Mouse (Mus musculus) heart, embryonic 16.5 days (tissue): ENCODE measurements at regions not wholly inside any gene's neighbourhood (a gene's known extent, or its start where the extent isn't known, plus 50 kb on each side); places are given as distances from the start of the nearest gene placed in this dataset.

Experiments
- ATAC-seq: fragments of 200-750 bp; cut with Nextera tagmentation; replicated peaks from 2 replicates; pipeline ENCODE4 v1.8.0; 2017; ENCODE audit warnings: moderate number of reproducible peaks; ENCODE audit not compliant: insufficient read depth, low FRiP score; ENCODE audit errors: extremely low read depth
- H3K27ac ChIP-seq: fragments of 300-500 bp; sonication (generic); 2 replicates; pipeline ENCODE4 v1.5.1; 2014; ENCODE audit warnings: mild to moderate bottlenecking, low read length, control low read depth, moderate library complexity
- H3K27me3 ChIP-seq: fragments of 300-500 bp; sonication (generic); 2 replicates; pipeline ENCODE4 v1.6.1; 2014; ENCODE audit warnings: low read length, mixed read lengths; ENCODE audit not compliant: control insufficient read depth, insufficient read depth
- H3K36me3 ChIP-seq: fragments of 300-500 bp; sonication (generic); 2 replicates; pipeline ENCODE4 v1.6.1; 2014; ENCODE audit not compliant: control insufficient read depth, insufficient read depth
- H3K4me1 ChIP-seq: fragments of 300-500 bp; sonication (generic); 2 replicates; pipeline ENCODE4 v1.6.1; 2014; ENCODE audit warnings: low read length, mixed read lengths; ENCODE audit not compliant: control insufficient read depth, insufficient read depth
- H3K4me2 ChIP-seq: fragments of 300-500 bp; sonication (generic); 2 replicates; pipeline ENCODE4 v1.6.1; 2014; ENCODE audit warnings: low read depth, mild to moderate bottlenecking, control low read depth, low read length
- H3K4me3 ChIP-seq: fragments of 300-500 bp; sonication (generic); 2 replicates; pipeline ENCODE4 v1.5.1; 2014; ENCODE audit warnings: mild to moderate bottlenecking, control low read depth, low read length
- H3K9ac ChIP-seq: fragments of 300-500 bp; sonication (generic); 2 replicates; pipeline ENCODE4 v1.6.1; 2014; ENCODE audit warnings: low read length, control low read depth
- H3K9me3 ChIP-seq: fragments of 300-500 bp; sonication (generic); replicated peaks from 2 replicates; pipeline ENCODE4 v1.6.1; 2016; ENCODE audit warnings: low read length; ENCODE audit not compliant: control insufficient read depth
- WGBS: fragments of 180-500 bp; shearing (Covaris S2); extraction: QIAGEN DNeasy Blood & Tissue Kit; methylation state at CpG from one replicate; pipeline ENCODE4 v1.1.7; 2014; 5-methylcytosine and 5-hydroxymethylcytosine counted together

DNA sequence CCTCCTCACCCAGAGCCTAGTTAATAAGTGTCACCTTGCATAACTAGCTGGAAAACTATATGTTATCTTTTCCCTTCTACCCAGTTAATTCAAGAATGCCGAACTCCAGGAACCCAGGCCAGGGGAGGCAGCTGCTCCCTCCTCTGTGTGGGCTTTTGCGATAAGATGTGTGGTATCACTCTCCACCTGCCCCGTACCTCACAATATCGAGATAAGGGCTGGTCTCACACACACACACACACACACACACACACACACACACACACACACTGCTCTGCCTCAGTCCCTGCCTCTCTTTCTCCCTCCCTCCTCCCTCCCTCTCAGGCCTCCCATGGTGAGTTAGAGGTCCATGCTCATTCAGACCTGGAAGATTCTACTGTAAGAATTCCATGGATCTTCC lies 127.1 kb downstream of the Slc38a4 start:
- Histone ChIP-seq H3K4me1 (no peaks in the 10 kb centered on the region), H3K27me3 (no peaks in the 10 kb centered on the region), H3K36me3 (no peaks in the 10 kb centered on the region), H3K4me2 (no peak overlapping the region), H3K4me3 (no peak overlapping the region), H3K27ac (no peak overlapping the region), H3K9me3 (no peaks in the 10 kb centered on the region), H3K9ac (no peak overlapping the region)
- no peak for ATAC-seq
- WGBS, result 37% methylated on average over 4 of the region's 4 CpGs

DNA sequence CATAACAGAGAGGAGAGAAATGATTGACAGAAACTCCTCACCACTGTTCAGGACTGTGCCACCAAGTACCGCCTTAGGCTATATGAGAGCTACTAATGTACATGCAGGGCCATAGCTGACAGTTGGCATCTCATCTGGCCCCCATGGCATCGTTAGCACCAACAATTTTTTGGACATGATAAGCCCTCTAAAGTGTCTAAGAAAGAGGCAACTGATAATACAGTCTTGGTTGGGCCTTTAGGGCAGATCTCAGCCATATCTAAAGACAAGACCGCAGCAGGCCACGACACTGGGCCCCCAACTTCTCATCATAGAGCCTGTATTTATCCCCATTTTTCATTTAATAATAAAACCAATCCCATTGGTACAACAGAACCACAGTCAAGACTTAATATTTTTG lies 128.1 kb downstream of the Slc38a4 start:
- Histone ChIP-seq H3K4me2 (no peak overlapping the region), H3K9me3 (no peaks in the 10 kb centered on the region), H3K27ac (no peak overlapping the region), H3K4me1 (no peaks in the 10 kb centered on the region), H3K27me3 (no peaks in the 10 kb centered on the region), H3K9ac (no peak overlapping the region), H3K4me3 (no peak overlapping the region), H3K36me3 (no peaks in the 10 kb centered on the region)
- ATAC-seq, result no peak
- WGBS, result 87% methylated on average over 4 of the region's 4 CpGs

DNA sequence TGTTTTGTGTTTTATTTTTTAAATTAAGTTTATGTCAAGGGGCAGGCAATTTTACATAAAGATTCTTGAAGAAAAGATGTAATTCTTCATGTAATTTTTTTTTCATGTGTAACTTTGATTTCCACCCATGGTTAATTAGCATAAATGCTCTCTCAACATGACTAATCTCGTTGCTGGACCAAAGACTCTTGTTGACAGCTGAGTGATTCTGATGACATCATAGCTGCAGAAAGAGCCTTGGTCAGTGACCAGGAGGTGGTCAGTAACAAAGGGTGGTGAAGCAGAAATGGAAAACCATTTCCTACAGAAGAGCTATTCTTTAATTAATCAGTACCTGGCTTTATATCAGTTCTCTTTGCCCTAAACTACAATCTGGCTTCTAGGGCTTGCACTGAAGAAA lies 129.1 kb downstream of the Slc38a4 start:
- ATAC-seq, result no peak
- H3K36me3 ChIP-seq, result no peaks in the 10 kb centered on the region
- 33% methylated on average over 1 of the region's 1 CpGs for WGBS
- H3K27me3 ChIP-seq, result no peaks in the 10 kb centered on the region
- H3K9me3 ChIP-seq, result no peaks in the 10 kb centered on the region
- H3K4me3 ChIP-seq, result no peak overlapping the region
- H3K27ac ChIP-seq, result no peak overlapping the region
- H3K9ac ChIP-seq, result no peak overlapping the region
- H3K4me1 ChIP-seq, result no peaks in the 10 kb centered on the region
- H3K4me2 ChIP-seq, result no peak overlapping the region

DNA sequence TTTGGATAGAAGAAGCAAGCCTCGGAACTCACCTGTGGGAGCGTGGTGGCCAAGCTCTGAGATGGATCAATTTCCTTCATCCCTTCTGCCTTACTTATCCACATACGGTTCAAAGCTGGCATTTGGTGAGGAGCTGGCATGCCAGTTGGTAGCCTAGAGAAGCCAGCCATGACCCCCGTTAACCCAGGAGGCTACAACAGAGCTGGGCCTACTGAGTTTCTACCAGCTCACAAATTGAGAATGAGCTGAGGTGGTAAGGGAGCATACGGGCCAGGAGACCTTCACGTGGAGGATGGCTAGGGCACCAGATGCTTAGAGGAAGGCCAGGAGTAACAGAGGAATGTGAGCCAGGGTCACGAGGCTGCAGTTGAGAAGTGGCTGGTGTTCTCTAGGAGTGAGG lies 139.2 kb downstream of the Slc38a4 start:
- no peak for ATAC-seq
- Histone ChIP-seq H3K9me3 (no peaks in the 10 kb centered on the region), H3K4me1 (peaks cover 10% of the 10 kb centered on the region; the same call in 1 of the 2 replicates), H3K36me3 (no peaks in the 10 kb centered on the region), H3K27me3 (no peaks in the 10 kb centered on the region), H3K27ac (no peak overlapping the region), H3K9ac (no peak overlapping the region), H3K4me2 (no peak overlapping the region), H3K4me3 (no peak overlapping the region)
- 84% methylated on average over 7 of the region's 7 CpGs for WGBS

DNA sequence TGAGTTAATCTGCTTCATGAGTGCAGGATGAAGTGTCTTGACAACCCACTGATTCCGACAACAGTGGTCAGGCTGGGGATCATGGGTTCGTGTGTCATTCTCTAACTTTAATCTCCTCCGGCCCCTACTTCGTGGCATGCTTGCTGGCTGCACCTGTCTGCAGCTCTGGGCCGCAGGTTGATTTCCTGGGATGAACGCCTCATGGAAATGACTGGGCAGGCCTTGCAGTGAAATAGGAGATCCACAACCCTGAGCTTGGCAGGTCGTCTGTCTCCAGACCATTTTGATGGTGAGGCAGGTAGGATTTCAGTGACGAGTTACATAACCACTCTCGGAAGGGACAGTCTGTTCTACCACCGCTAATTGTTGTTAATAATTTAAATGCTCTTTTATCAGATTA lies 140.2 kb downstream of the Slc38a4 start:
- no peak for ATAC-seq

DNA sequence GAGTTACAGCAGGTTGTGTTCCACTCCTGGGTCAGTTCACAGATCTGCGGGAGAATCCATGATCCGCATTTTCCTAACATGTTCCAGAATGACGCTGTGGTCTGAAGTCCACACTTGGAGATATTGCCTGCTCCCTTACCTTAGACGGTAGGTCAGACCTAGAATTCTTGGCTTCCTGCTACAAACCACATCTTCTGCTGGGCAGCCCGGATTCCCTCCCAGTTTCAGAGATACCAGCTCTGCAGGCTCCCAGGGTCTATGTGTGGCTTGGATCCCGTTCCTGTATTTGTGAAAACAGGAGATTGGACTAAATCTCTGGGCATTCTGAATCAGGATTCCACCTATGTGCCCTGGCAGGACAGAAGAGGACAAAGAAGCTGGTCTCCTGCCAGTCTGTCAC lies 140.8 kb downstream of the Slc38a4 start:
- WGBS, result 79% methylated on average over 6 of the region's 6 CpGs
- H3K36me3 ChIP-seq, result no peaks in the 10 kb centered on the region
- H3K4me1 ChIP-seq, result peaks cover 10% of the 10 kb centered on the region; the same call in 1 of the 2 replicates
- H3K4me3 ChIP-seq, result no peak overlapping the region
- H3K9me3 ChIP-seq, result no peaks in the 10 kb centered on the region
- H3K27ac ChIP-seq, result no peak overlapping the region
- no peaks in the 10 kb centered on the region for H3K27me3 ChIP-seq
- no peak overlapping the region for H3K4me2 ChIP-seq
- no peak overlapping the region for H3K9ac ChIP-seq
- ATAC-seq, result no peak

More for the DNA sequence above, 140.2 kb downstream of the Slc38a4 start:
- Histone ChIP-seq H3K27me3 (no peaks in the 10 kb centered on the region), H3K36me3 (no peaks in the 10 kb centered on the region), H3K27ac (no peak overlapping the region), H3K4me3 (no peak overlapping the region), H3K4me1 (peaks cover 10% of the 10 kb centered on the region; the same call in 1 of the 2 replicates), H3K9me3 (no peaks in the 10 kb centered on the region), H3K4me2 (no peak overlapping the region), H3K9ac (no peak overlapping the region)
- WGBS, result 60% methylated on average over 10 of the region's 10 CpGs

DNA sequence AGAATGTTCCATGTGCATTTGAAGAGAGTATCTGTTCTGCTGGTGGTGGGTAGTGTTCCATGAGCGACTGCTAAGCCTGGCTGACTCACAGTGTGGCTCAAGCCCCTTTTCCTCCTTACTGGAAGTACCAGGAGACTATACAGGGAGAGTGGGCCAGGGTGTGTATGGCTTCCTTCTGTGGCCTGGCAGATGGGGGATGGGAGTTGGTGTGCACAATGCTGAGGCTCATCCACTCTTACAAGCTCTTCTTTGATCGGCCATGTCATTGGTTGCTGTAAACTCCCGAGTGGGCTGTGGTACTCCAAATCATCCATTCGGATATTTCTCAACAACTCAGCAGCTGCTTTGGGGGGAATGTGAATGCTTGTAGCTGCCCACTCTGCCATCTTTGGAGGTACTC lies 150.2 kb downstream of the Slc38a4 start:
- no peak for ATAC-seq
- no peaks in the 10 kb centered on the region for H3K9me3 ChIP-seq

DNA sequence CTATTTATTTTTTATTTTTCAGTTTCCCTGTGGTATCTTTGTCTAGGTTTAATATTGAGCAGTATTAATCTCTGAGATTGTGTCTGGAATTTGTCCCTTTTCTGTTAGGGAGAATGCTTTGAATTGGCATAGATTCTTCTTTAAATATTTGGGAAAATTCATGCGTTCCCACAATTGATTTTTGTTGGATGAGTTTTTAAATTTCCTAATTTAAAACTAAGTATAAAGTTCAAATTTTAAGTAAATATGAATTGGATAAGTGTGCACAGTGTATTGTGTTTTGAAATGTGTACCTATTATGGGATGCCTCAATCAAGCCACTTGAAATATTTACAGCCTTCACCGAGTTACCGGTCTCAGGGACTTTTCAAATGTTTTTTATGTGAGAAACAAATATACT lies 152.3 kb downstream of the Slc38a4 start:
- 89% methylated on average over 3 of the region's 3 CpGs for WGBS
- Histone ChIP-seq H3K9ac (no peak overlapping the region), H3K4me3 (no peak overlapping the region), H3K27ac (no peak overlapping the region), H3K4me1 (no peaks in the 10 kb centered on the region), H3K27me3 (no peaks in the 10 kb centered on the region), H3K4me2 (no peak overlapping the region), H3K36me3 (no peaks in the 10 kb centered on the region), H3K9me3 (no peaks in the 10 kb centered on the region)
- ATAC-seq, result no peak

More for the DNA sequence above, 150.2 kb downstream of the Slc38a4 start:
- 91% methylated on average over 4 of the region's 4 CpGs for WGBS
- H3K4me1 ChIP-seq, result no peaks in the 10 kb centered on the region
- H3K36me3 ChIP-seq, result no peaks in the 10 kb centered on the region
- H3K4me3 ChIP-seq, result no peak overlapping the region
- H3K9ac ChIP-seq, result no peak overlapping the region
- no peak overlapping the region for H3K27ac ChIP-seq
- no peaks in the 10 kb centered on the region for H3K27me3 ChIP-seq
- H3K4me2 ChIP-seq, result no peak overlapping the region

DNA sequence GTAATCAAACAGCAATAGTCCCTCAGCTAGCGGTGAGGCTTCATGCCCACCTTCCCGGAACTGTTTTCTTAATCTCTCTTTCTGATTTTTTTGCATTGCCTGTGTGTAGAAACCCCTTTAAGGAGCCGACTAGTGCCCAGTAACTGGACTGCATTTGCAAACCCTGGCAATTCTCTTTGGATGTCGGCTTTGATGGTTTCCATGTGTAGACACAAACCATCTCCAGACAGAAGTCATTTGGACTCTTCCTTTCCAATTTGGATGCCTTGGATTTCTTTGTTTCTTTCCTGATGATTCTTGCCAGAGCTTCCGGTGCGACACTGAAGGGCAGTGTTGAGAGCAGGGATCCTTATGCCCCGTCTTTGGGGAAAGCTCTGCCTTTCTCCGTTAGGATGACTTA lies 153.0 kb downstream of the Slc38a4 start:
- H3K27me3 ChIP-seq, result no peaks in the 10 kb centered on the region
- 82% methylated on average over 8 of the region's 8 CpGs for WGBS
- H3K4me1 ChIP-seq, result no peaks in the 10 kb centered on the region
- no peak overlapping the region for H3K4me2 ChIP-seq
- H3K36me3 ChIP-seq, result no peaks in the 10 kb centered on the region
- no peaks in the 10 kb centered on the region for H3K9me3 ChIP-seq
- no peak overlapping the region for H3K9ac ChIP-seq
- ATAC-seq, result no peak
- H3K4me3 ChIP-seq, result no peak overlapping the region
- H3K27ac ChIP-seq, result no peak overlapping the region

DNA sequence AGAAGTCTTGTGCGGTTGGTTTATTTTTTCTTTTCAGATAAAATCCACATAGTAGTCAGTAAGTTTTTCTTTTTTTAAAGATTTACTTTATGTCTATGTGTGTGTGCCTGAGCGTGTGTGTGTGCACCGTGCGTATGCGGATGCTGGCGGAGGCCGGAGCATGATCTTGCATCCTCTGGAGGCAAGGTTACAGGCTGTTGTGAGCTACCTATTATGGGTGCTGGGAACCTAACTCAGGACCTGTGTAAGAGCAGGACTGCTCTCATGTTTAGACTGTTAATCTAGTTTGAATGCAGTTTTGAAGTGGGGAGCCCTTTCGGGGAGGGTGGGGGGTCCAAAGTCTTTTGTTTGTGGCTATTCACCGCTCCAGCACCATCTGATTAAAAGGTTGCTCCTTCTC lies 154.1 kb downstream of the Slc38a4 start:
- Histone ChIP-seq H3K4me2 (no peak overlapping the region), H3K27ac (no peak overlapping the region), H3K4me3 (no peak overlapping the region), H3K4me1 (no peaks in the 10 kb centered on the region), H3K36me3 (no peaks in the 10 kb centered on the region), H3K27me3 (no peaks in the 10 kb centered on the region), H3K9ac (no peak overlapping the region), H3K9me3 (no peaks in the 10 kb centered on the region)
- ATAC-seq, result no peak
- WGBS, result 96% methylated on average over 9 of the region's 9 CpGs
